Mouse (Mus musculus) embryo, embryonic 11.5 days (tissue): ENCODE results near the gene 7530416G11Rik.

Experiments used
- DNase-seq: peaks from one replicate; pipeline ENCODE4 v3.0.0-alpha.2; 2012; ENCODE audit warnings: low read depth, low spot score

7530416G11Rik gene

DNA sequence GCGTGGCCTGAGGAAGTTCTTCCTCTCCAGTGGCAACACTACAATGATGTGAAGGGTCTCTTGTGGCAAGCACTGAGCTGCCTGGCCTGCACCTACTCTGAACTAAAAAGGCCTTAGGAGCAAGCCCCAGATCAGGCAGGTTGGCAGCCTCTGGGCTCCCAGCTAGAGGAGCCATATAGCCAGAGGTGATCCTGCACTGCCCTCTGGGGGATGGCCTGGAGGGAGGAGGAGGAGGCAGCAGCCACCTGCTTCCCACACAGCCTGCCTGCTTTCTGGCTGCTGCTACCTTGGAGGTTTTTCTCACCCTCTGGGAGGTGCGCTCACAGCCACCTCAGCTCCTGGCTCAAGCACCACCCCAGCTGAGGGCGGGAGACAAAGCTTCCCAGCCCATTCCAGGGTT, 22.4 kb downstream of the 7530416G11Rik start:
- DNase-seq = no peak

DNA sequence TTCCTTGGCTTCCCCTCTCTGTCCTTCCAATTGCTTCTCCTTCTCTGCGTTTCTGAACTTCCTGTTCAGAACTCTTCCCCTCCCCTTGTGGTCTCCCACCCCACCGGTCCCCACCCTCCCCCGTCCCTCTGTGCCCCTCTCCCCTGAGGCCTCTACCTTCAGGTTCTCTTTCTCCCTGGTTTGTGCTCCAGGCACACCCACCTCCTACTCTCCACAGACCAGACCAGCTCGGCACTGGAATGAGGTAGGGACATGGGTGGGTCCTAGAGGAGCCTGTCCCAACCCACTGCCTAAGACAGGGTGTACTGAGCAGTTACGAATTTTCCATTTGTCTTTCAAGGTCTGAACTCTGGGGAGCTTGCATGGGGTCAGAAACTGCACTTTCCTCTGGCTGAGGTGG, 23.1 kb downstream of the 7530416G11Rik start:
- DNase-seq = no peak

DNA sequence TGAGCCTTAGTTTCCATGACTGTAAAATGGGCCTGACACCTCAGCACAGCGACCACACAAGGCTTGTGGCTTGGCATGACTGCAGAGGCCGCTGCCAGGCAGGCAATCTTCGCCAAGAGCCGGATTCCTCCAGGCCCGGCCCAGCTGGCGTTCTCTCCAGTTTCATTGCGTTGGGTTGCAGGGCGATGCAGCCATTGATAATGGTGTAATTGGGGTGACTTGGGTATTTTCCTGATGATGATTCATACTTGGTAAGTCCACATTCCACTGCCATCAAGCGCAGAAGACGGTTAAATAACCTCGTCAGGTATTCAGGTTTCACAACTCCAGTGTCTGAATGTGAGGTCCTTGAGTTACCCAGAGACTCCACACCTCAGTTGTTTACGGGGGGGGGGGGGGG, 23.7 kb downstream of the 7530416G11Rik start:
- DNase-seq = no peak

DNA sequence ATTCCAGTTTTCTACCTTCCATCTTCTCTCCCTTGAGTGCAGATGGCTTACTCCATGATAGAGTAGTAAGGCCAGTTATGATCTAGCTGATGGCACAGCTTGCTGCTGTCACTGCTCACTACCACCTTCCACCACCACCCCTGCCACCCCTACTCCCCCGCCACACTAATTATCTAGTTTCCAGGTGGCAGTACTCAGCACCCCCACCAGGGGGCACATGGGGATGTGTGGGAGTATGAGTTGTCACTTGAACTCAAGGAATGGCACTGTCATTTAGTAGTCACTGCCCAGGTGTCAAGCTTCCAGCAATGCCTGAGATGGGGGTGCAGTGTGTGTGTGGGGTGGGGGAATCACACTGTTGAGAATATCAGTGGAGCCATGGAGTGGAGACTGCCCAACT, 25.4 kb downstream of the 7530416G11Rik start:
- peak; percentile 40 for DNase-seq

DNA sequence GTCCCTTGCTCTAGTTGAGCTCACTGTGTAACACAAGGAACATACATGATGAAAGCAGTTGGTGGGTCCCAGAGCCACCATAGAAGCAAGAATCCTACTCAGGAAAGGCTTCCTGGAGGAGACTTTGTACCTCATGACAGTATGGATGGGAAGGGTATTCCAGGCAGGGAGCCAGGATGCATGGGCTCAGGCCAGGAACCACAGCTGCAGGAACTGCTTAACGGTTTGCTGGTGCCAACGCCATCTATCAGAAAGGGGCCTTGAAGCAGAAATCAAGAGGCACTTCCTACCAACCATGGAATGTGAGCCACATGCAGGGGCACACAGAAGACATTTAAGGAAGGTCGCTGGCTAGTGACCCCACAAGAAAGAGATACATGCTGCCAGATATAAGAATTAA, 28.3 kb downstream of the 7530416G11Rik start:
- DNase-seq = no peak

DNA sequence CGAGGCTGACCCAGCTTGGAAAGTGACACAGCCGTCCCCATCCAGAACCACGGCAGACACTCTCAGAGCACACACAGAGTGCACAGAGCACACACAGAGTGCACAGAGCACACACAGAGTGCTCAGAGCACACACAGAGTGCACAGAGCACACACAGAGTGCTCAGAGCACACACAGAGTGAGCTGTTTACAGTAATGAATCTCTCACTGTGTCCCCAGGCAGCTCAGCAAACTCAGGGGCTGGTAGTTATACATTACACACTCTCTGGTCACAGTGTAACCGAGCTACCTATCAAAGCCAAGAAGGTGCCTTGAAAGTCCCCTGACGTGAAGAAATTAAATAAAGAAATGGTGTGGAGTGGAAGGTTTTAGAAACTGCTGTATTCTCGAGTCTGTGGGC, 33.6 kb downstream of the 7530416G11Rik start:
- no peak for DNase-seq

DNA sequence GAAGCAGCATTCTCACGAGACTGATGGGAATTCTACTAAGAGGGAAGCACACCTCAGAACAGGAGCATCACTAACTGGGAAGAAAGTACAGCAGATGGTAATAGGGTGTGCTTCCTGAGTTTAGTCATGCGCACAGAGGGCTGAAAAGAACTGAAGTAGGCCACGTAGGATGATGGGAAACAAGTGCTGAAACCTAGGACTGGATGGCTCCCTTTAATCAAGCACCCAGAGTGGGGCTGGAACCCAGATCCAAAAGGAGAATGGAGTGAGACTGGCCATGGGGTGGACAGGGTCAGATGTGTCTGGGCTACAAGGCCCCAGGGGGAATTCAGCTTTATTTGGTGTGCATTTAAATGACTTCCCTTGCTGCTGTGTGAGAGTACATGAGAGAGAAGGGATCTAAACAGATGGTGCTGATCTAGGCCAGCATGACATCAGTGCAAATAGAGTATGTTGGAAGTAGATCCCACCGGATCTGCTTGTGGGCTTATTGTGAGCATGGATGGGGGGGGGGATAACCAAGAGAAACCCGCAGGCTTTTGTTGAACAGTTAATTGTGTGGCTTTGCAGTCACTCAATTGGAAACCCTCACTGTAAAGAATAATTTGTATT, 36.5 kb downstream of the 7530416G11Rik start:
- no peak for DNase-seq

DNA sequence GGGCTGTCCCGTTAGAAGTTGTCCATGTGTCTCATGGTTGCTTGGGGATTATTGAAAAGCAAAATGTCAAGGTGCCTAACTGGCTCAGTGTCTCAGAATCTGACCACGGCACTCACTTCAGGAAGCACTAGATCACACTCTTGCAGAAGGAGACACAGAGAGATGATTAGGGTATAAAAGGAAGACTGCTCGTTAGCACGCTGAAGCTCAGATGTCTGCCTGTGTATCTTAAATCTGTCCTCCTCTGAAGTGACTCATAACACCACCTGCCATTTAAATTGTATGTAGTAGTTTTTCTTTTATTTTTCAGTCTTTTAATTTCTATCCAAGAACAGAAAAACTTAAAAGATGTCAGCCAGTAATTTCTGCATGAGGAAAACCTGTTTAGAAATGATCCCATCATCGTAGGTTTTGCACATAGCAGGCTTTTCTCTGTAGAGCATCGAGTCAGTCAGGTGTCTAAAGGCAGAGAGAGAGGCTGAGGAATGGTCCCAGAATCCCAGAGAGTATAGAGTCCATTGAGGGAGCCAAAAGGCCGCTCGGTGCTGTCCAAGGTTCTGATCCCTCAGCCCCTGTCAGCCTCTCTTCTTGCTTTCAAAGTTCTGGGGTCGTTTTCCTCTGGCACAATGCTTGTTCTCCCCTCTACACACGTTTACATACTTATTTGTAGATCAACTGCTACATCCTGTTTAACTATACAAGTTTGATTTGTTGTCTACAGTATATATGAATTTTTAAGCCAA, 38.0 kb downstream of the 7530416G11Rik start:
- peak; percentile 39 for DNase-seq

DNA sequence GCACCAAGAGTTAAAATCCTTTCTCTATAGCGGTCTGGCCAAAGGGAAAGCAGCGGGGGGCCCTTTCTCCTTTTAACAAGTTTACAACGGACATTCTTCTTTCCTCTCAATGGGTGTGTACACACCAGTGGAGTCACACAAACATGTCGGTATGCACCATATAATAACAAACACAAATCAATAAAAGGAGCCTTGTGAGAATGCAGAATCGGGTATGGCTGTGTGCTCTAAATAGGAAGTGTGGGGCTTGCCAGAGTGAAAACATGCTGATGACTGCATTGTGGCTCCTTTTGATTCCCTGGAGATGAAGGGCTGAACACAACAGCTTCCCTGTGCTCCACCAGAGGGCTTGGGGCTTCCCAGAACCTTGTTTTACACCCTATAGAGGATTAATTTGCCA, 38.8 kb downstream of the 7530416G11Rik start:
- DNase-seq = peak; percentile 16

DNA sequence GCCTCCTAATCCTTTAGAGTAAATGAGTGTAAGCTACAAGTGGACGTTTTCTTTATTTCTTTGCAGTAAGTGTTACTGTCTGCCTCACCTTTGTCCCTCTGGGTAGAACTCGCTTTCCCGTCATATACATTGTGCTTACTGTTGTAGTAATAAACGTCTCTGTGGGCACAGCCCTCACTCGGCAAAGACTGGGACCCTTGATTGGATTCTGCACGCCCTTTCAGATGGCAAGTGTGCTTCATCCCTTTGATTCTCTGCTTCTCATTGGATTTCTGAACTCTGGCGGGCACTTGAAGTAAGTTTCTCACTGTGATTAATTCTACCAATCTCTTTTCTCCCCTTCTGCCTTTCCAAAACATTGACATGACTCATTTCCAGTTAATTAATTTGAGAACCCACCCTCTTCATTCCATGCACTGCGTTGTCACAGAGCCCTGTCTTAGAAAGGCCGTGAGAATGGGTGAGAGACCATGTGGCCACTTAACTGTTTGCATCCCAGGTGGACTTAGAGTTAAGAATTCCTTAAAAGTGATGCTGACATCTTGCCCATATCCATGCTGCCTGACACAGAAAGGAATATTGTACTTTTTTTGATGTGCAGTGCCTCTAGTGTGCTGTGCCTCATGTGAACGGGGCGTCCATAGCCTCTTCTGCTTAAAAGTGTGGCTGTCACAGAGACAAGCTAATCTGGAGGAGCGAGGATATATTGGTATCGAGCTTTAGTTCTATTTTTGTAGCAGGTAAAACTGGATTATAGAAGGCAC, 39.8 kb downstream of the 7530416G11Rik start:
- DNase-seq = no peak

DNA sequence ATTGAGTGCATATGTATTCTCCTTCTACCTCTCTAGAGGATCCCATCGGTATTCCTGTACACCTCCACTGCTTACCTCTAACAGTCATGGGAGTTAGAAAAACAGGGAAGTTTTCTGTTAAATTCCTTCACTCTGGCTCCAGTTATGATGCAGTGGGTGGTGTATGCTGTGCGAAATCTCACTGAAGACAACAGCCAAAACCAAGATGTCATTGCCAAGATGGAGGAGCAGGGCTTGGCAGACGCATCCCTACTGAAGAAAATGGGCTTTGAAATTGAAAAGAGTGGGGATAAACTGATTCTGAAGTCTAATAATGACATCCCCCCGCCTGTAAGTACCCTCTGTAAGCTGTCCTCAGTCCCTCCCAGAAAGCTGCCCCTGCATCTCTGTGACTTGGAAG, 40.9 kb downstream of the 7530416G11Rik start:
- no peak for DNase-seq

DNA sequence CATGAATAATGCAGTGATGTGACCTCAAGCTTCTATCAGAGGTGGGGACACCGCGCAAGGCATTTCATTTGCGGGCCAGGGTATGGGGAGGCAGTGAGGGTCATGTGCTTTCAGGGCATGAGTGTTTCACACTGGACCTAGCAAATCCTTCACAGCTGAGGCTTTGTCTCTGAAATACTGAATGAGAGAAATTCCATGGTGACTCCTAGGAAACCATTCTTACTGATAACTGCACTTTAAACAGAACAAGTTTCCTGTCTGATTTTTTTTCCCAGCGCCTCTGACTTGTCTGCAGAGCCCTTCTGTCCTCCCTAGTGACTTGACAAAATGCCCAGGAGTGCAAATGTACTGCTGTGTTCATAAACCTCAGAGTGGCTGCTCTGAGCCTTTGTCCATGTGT, 41.5 kb downstream of the 7530416G11Rik start:
- peak; percentile 9 for DNase-seq

DNA sequence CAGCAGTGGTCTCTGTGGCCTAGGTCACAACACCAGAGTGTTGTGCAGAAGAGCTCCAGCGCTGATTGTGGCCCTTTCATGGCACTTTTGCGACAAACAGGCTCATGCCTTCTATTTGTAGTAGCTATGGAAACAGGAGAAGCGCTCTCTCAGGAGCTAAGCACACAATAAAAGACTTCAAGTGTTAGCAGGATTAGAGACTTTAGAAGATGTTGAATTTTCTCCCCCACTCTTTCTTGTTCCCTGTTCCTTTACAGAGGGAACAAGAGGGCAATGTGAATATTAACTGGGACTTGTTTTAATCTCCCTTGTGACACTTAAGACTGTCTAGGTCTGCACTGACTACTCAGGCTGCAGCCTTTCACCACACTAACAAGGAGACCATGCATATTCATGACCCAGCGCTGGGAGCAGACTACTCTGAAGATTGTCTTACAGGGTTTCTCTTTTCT, 44.4 kb downstream of the 7530416G11Rik start:
- DNase-seq = no peak

DNA sequence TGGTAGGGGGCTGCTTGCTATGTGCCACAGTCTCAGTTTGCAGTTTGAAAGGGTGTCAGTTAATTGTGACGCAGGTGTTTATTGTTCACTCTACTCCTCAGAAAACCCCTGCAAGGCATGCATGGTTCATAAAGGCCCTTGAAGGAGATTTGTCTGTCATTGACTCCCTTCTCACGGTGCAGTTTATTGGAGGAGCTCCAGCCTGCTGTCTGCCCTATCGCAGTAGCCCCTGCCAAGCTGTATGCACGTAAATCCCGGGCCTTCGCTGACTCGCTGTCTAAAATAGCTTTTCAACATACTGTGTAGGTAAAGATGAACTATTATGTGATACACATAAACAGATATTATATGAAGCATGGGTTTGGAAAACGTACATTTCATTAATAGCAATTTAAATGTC, 45.2 kb downstream of the 7530416G11Rik start:
- no peak for DNase-seq

DNA sequence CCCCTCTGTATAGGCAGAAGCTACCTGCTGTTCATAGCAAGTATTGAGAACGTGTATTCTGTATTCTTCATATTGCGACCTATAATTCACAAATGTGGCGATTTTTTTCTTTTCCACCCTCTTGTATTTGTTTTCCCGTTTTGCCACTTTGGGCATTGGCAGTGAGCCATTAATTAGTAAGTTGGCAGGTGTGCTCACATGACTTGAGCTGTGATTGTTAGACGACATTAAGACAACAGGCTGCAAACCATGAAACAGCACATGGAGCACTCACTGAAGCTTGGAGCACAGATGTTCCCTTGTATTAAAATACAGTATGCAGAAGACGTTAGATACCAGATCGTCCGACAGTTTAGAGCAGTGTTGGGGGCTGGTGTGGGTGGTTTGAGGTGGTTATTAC, 46.1 kb downstream of the 7530416G11Rik start:
- no peak for DNase-seq

DNA sequence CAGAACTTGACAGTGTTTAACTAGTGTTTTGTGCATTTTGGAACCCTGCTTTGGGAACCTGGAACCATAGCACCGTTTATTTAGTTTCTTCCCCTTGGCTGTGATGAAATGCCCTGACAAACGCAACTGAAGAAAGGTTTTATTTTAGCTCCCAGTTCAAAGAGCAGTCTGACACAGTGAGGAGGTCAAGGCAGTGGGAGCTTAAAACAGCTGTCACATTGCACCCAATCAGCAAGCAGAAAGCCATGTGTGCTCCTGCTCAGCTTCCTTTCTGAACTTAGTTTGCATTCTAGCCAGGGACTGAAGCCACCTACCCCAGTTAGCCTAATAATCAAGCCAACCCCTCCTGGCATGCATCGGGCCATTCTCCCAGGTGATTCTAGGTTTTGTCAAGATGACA, 56.4 kb downstream of the 7530416G11Rik start:
- DNase-seq = no peak
